In genomic region chr11:83791133-83791532, GRCm38 (mm10) we compare ENCODE assay signal across 32 mouse cellular contexts. TPM values are rescaled to one million over a fixed set of nuclear protein-coding genes. Genes with fewer than 3 reads are reported as not detected.
DNase-seq lines count a peak whose midpoint lies in the region; ATAC-seq and TF ChIP-seq lines count a peak whose summit lies in the region.
"Had no signal": no experiment of that assay in that cellular context is flagged by ENCODE, and none has a peak within 500 bp of the region (broad histone marks: within the 10 kb centered on the region; RNA-seq: fewer than 3 reads in every experiment).

No protein-coding gene starts in this region.

- no peak overlapping the region for H3K4me3 ChIP-seq in intestine, postnatal 0 days (ENCODE audit: low read depth, low read length)
- H3K4me3 ChIP-seq in intestine, embryonic 16.5 days (ENCODE audit: low read length), result no peak overlapping the region
- H3K4me3 ChIP-seq in kidney, embryonic 14.5 days (ENCODE audit: low read length), result no peak overlapping the region
- H3K4me3 ChIP-seq in midbrain, postnatal 0 days (ENCODE audit: low read depth, low read length), result no peak overlapping the region
- H3K4me3 ChIP-seq in midbrain, embryonic 14.5 days (replicated peaks; ENCODE audit: low read depth, low read length), result no peak overlapping the region
- no peak overlapping the region for H3K4me3 ChIP-seq in CH12.LX (replicated peaks in 1 of 3; ENCODE audit: low read depth in 2 of 3, low read length in 2 of 3, poor library complexity in 1 of 3)
- H3K4me3 ChIP-seq: embryonic facial prominence, embryonic 13.5 days; embryonic facial prominence, embryonic 15.5 days; erythroblast, embryonic 14.5 days; forebrain, embryonic 10.5 days; forebrain, embryonic 12.5 days had no signal

- WGBS in intestine, postnatal 0 days, result 64% methylated on average over 4 of the region's 4 CpGs
- 67% methylated on average over 4 of the region's 4 CpGs for WGBS in intestine, embryonic 16.5 days
- 68% methylated on average over 4 of the region's 4 CpGs for WGBS in kidney, embryonic 14.5 days
- 72% methylated on average over 4 of the region's 4 CpGs for WGBS in midbrain, postnatal 0 days
- 73% methylated on average over 4 of the region's 4 CpGs for WGBS in midbrain, embryonic 14.5 days

- H3K4me1 ChIP-seq in intestine, postnatal 0 days (replicated peaks; ENCODE audit: control insufficient read depth, insufficient read depth, low read length), result 0 out of 2 replicates have a peak, but pooled peaks cover 4% of the 10 kb centered on the region
- peaks cover 6% of the 10 kb centered on the region for H3K4me1 ChIP-seq in intestine, embryonic 16.5 days (ENCODE audit: control insufficient read depth, insufficient read depth, low read length)
- 0 out of 2 replicates have a peak, but pooled peaks cover 5% of the 10 kb centered on the region for H3K4me1 ChIP-seq in kidney, embryonic 14.5 days (ENCODE audit: control insufficient read depth, insufficient read depth, low read length)
- H3K4me1 ChIP-seq in midbrain, postnatal 0 days (ENCODE audit: insufficient read depth, low read length), result no peaks in the 10 kb centered on the region
- H3K4me1 ChIP-seq in midbrain, embryonic 14.5 days (ENCODE audit: control insufficient read depth, insufficient read depth, low read length), result no peaks in the 10 kb centered on the region
- peaks cover 26 to 54% of the 10 kb centered on the region in 2 experiments for H3K4me1 ChIP-seq in CH12.LX (ENCODE audit: control insufficient read depth in 1 of 2, insufficient read depth in 2 of 2)
- H3K4me1 ChIP-seq: embryonic facial prominence, embryonic 13.5 days; embryonic facial prominence, embryonic 15.5 days; forebrain, embryonic 12.5 days had no signal

- no peak overlapping the region for H3K27ac ChIP-seq in intestine, postnatal 0 days (ENCODE audit: low read depth, low read length)
- H3K27ac ChIP-seq in intestine, embryonic 16.5 days (ENCODE audit: low read length), result no peak overlapping the region
- no peak overlapping the region for H3K27ac ChIP-seq in kidney, embryonic 14.5 days (ENCODE audit: low read depth, low read length)
- no peak overlapping the region for H3K27ac ChIP-seq in midbrain, postnatal 0 days (ENCODE audit: low read depth, low read length)
- H3K27ac ChIP-seq in midbrain, embryonic 14.5 days (replicated peaks; ENCODE audit: low read depth, low read length), result no peak overlapping the region
- H3K27ac ChIP-seq in CH12.LX (ENCODE audit: insufficient read depth, low read depth), result no peak overlapping the region
- H3K27ac ChIP-seq: embryonic facial prominence, embryonic 13.5 days; embryonic facial prominence, embryonic 15.5 days; forebrain, embryonic 10.5 days; forebrain, embryonic 12.5 days had no signal

- TF ChIP-seq EP300 in CH12.LX (IDR thresholded peaks at IDR 0.05; ENCODE audit: low read length), result no peak

- no peak for TF ChIP-seq POLR2A in CH12.LX (IDR thresholded peaks at IDR 0.05; ENCODE audit: low read depth, low read length)

- H3K79me2 ChIP-seq in CH12.LX (replicated peaks; ENCODE audit: control insufficient read depth, extremely low read depth, insufficient read depth, poor library complexity, severe bottlenecking), result no peaks in the 10 kb centered on the region

- H3K9ac ChIP-seq in intestine, postnatal 0 days (ENCODE audit: low read depth, low read length), result no peak overlapping the region
- H3K9ac ChIP-seq in intestine, embryonic 16.5 days (ENCODE audit: low read depth, low read length), result no peak overlapping the region
- no peak overlapping the region for H3K9ac ChIP-seq in kidney, embryonic 14.5 days (ENCODE audit: low read depth, low read length)
- no peak overlapping the region for H3K9ac ChIP-seq in midbrain, postnatal 0 days (replicated peaks; ENCODE audit: low read length, poor library complexity, severe bottlenecking)
- H3K9ac ChIP-seq in midbrain, embryonic 14.5 days (replicated peaks; ENCODE audit: low read length), result no peak overlapping the region
- no peak overlapping the region for H3K9ac ChIP-seq in CH12.LX (ENCODE audit: insufficient read depth, low read depth)
- H3K9ac ChIP-seq: embryonic facial prominence, embryonic 13.5 days; embryonic facial prominence, embryonic 15.5 days; forebrain, embryonic 12.5 days had no signal

- no peak overlapping the region for H3K4me2 ChIP-seq in intestine, postnatal 0 days (replicated peaks; ENCODE audit: low read depth)
- no peak overlapping the region for H3K4me2 ChIP-seq in intestine, embryonic 16.5 days (ENCODE audit: low read depth, low read length)
- H3K4me2 ChIP-seq in kidney, embryonic 14.5 days (replicated peaks; ENCODE audit: low read depth, low read length), result no peak overlapping the region
- no peak overlapping the region for H3K4me2 ChIP-seq in midbrain, postnatal 0 days (ENCODE audit: low read depth, low read length, poor library complexity, severe bottlenecking)
- H3K4me2 ChIP-seq in midbrain, embryonic 14.5 days (ENCODE audit: low read length), result no peak overlapping the region
- H3K4me2 ChIP-seq in CH12.LX (ENCODE audit: insufficient read depth, low read depth, poor library complexity, severe bottlenecking), result no peak overlapping the region
- H3K4me2 ChIP-seq: embryonic facial prominence, embryonic 13.5 days; embryonic facial prominence, embryonic 15.5 days; forebrain, embryonic 12.5 days had no signal

- no peaks in the 10 kb centered on the region for H3K27me3 ChIP-seq in intestine, postnatal 0 days (replicated peaks; ENCODE audit: control insufficient read depth, insufficient read depth, low read length)
- H3K27me3 ChIP-seq in intestine, embryonic 16.5 days (replicated peaks; ENCODE audit: control insufficient read depth, insufficient read depth, low read length), result no peaks in the 10 kb centered on the region
- no peaks in the 10 kb centered on the region for H3K27me3 ChIP-seq in kidney, embryonic 14.5 days (ENCODE audit: control insufficient read depth, insufficient read depth, low read length)
- H3K27me3 ChIP-seq in midbrain, postnatal 0 days (ENCODE audit: insufficient read depth, low read length), result no peaks in the 10 kb centered on the region
- no peaks in the 10 kb centered on the region for H3K27me3 ChIP-seq in midbrain, embryonic 14.5 days (ENCODE audit: control insufficient read depth, insufficient read depth, low read length)
- H3K27me3 ChIP-seq in CH12.LX (replicated peaks), result no peaks in the 10 kb centered on the region
- H3K27me3 ChIP-seq: embryonic facial prominence, embryonic 13.5 days; embryonic facial prominence, embryonic 15.5 days; forebrain, embryonic 12.5 days had no signal

- H3K9me3 ChIP-seq in intestine, postnatal 0 days (ENCODE audit: control insufficient read depth), result no peaks in the 10 kb centered on the region
- no peaks in the 10 kb centered on the region for H3K9me3 ChIP-seq in intestine, embryonic 16.5 days (ENCODE audit: control insufficient read depth, low read length)
- H3K9me3 ChIP-seq in kidney, embryonic 14.5 days (ENCODE audit: control insufficient read depth, low read length), result no peaks in the 10 kb centered on the region
- H3K9me3 ChIP-seq in midbrain, postnatal 0 days (ENCODE audit: low read length), result no peaks in the 10 kb centered on the region
- no peaks in the 10 kb centered on the region for H3K9me3 ChIP-seq in midbrain, embryonic 14.5 days (ENCODE audit: control insufficient read depth, low read length)
- no peaks in the 10 kb centered on the region for H3K9me3 ChIP-seq in CH12.LX (replicated peaks; ENCODE audit: low read length)
- H3K9me3 ChIP-seq: embryonic facial prominence, embryonic 13.5 days; embryonic facial prominence, embryonic 15.5 days; forebrain, embryonic 10.5 days; forebrain, embryonic 12.5 days had no signal

- peak; percentile 32 for TF ChIP-seq RAD21 in CH12.LX (IDR thresholded peaks at IDR 0.05; ENCODE audit: low read depth, low read length)

- dilution Hi-C loops in CH12.LX (cut with MboI; ENCODE audit: extremely low pct_ligation_motif_present, extremely low pct_unique_long_range_greater_than_20kb, low sequenced_read_pairs), result no loop called here

- peak; percentile 33; the same call in 1 of the 2 replicates for TF ChIP-seq CTCF in intestine, postnatal 0 days (IDR thresholded peaks at IDR 0.05; ENCODE audit: low read depth)
- TF ChIP-seq CTCF in midbrain, postnatal 0 days (IDR thresholded peaks at IDR 0.05), result peak; percentile 36
- peak in 1 of 2 experiments; percentile 55; a peak in 2 of 4 replicates for TF ChIP-seq CTCF in CH12.LX (conservative IDR thresholded peaks at IDR 0.05 in 1 of 2, IDR thresholded peaks at IDR 0.05 in 1 of 2; ENCODE audit: low read depth in 2 of 2, low read length in 2 of 2)

- in situ Hi-C loops in CH12.LX (cut with MboI; ENCODE audit: low pct_ligation_motif_present, low pct_unique_long_range_greater_than_20kb, low sequenced_read_pairs), result no loop called here

- H3K36me3 ChIP-seq in intestine, postnatal 0 days (ENCODE audit: control insufficient read depth, insufficient read depth), result no peaks in the 10 kb centered on the region
- no peaks in the 10 kb centered on the region for H3K36me3 ChIP-seq in intestine, embryonic 16.5 days (ENCODE audit: control insufficient read depth, insufficient read depth, low read length)
- H3K36me3 ChIP-seq in kidney, embryonic 14.5 days (ENCODE audit: control insufficient read depth, insufficient read depth, low read length), result no peaks in the 10 kb centered on the region
- H3K36me3 ChIP-seq in midbrain, postnatal 0 days (ENCODE audit: insufficient read depth, low read length), result 0 out of 2 replicates have a peak, but pooled peaks cover 5% of the 10 kb centered on the region
- H3K36me3 ChIP-seq in midbrain, embryonic 14.5 days (ENCODE audit: control insufficient read depth, insufficient read depth, low read length), result no peaks in the 10 kb centered on the region
- H3K36me3 ChIP-seq in CH12.LX (replicated peaks in 1 of 2; ENCODE audit: control insufficient read depth in 1 of 2, insufficient read depth in 1 of 2, low read length in 1 of 2), result peaks cover 0 to 5% of the 10 kb centered on the region in 2 experiments
- H3K36me3 ChIP-seq: embryonic facial prominence, embryonic 13.5 days; embryonic facial prominence, embryonic 15.5 days; forebrain, embryonic 10.5 days had no signal

- DNase-seq in kidney, postnatal 10 days, result peak; percentile 38
- DNase-seq in midbrain, postnatal 0 days (ENCODE audit: low spot score), result no peak
- no peak for DNase-seq in midbrain, embryonic 14.5 days
- no peak for DNase-seq in CH12.LX (ENCODE audit: extremely low read depth)
- DNase-seq in ovary, adult 18-20 months (ENCODE audit: low spot score), result no peak
- DNase-seq: adrenal gland, adult 2 months; adrenal gland, postnatal 10 days; adrenal gland, postnatal 25 days; B cell, adult 2 months; cerebellum, adult 11 months; cerebellum, adult 18-20 months; cerebellum, adult 8-10 months; cerebellum, adult 9-11 months; cerebellum, postnatal 14 days; cerebellum, postnatal 36 days; embryo, embryonic 11 days had no signal

- ATAC-seq in intestine, postnatal 0 days, result no peak
- no peak for ATAC-seq in intestine, embryonic 16.5 days
- ATAC-seq in kidney, embryonic 14.5 days (ENCODE audit: low FRiP score, low TSS enrichment), result no peak
- no peak for ATAC-seq in midbrain, postnatal 0 days (ENCODE audit: low FRiP score)
- no peak for ATAC-seq in midbrain, embryonic 14.5 days (ENCODE audit: low FRiP score, low TSS enrichment)
- ATAC-seq: CD4-positive, CD25-positive, alpha-beta regulatory T cell, adult 4 months; forebrain, embryonic 14.5 days; forebrain, embryonic 16.5 days had no signal

RNA-seq across cellular contexts. Expression of gene Heatr6, which starts 37.6 kb away (rescaled TPM):
- 7.7 and 11.5 TPM in 2 replicates for polyA plus RNA-seq in intestine, postnatal 0 days (2015; fragmentation: Nextera tagmentation; extraction: Ambion mirVana)
- polyA plus RNA-seq in intestine, embryonic 16.5 days (2015; fragmentation: Nextera tagmentation; extraction: Ambion mirVana), result 16.3 and 18.1 TPM in 2 replicates
- 22.9 and 28.7 TPM in 2 replicates for polyA plus RNA-seq in kidney, embryonic 14.5 days (2014; fragmentation: Nextera tagmentation; extraction: Ambion mirVana)
- 24.8 and 31.9 TPM in 2 replicates for total RNA-seq in midbrain, postnatal 0 days (2014; rRNA removed)
- polyA plus RNA-seq in midbrain, postnatal 0 days (2015; fragmentation: Nextera tagmentation; extraction: Ambion mirVana), result 22.0 and 25.9 TPM in 2 replicates
- polyA plus RNA-seq in midbrain, embryonic 14.5 days (2014; fragmentation: Nextera tagmentation; extraction: Ambion mirVana), result 36.6 and 37.2 TPM in 2 replicates
- total RNA-seq in CH12.LX (2012; rRNA removed) (17.6 and 18.3 TPM in 2 replicates), CH12.LX (2014; rRNA removed) (14.9 and 17.4 TPM in 2 replicates)
- 21.0 and 24.4 TPM in 2 replicates for polyA plus RNA-seq in CH12.LX (2012; ENCODE audit: insufficient read length, low read depth)

RNA-seq across cellular contexts. Expression of gene Wfdc21, which starts 44.4 kb away (rescaled TPM):
- polyA plus RNA-seq in intestine, postnatal 0 days (2015; fragmentation: Nextera tagmentation; extraction: Ambion mirVana), result not detected in 2 replicates
- polyA plus RNA-seq in intestine, embryonic 16.5 days (2015; fragmentation: Nextera tagmentation; extraction: Ambion mirVana), result 0.37 and 0.60 TPM in 2 replicates
- not detected in 2 replicates for polyA plus RNA-seq in kidney, embryonic 14.5 days (2014; fragmentation: Nextera tagmentation; extraction: Ambion mirVana)
- total RNA-seq in midbrain, postnatal 0 days (2014; rRNA removed), result not detected in 2 replicates
- not detected in 2 replicates for polyA plus RNA-seq in midbrain, postnatal 0 days (2015; fragmentation: Nextera tagmentation; extraction: Ambion mirVana)
- polyA plus RNA-seq in midbrain, embryonic 14.5 days (2014; fragmentation: Nextera tagmentation; extraction: Ambion mirVana), result not detected in 2 replicates
- total RNA-seq in CH12.LX (2012; rRNA removed), result 1.6 and 3.3 TPM in 2 replicates
- 8.3 and 14.7 TPM in 2 replicates for total RNA-seq in CH12.LX (2014; rRNA removed)
- polyA plus RNA-seq in CH12.LX (2012; ENCODE audit: insufficient read length, low read depth), result 2.6 and 3.4 TPM in 2 replicates
- total RNA-seq: adrenal gland, postnatal 25 days; ES-E14; MEL had no signal
- polyA plus RNA-seq: brain, embryonic 14.5 days; CD4-positive, CD25-positive, alpha-beta regulatory T cell, adult 4 months; embryonic facial prominence, embryonic 11.5 days; embryonic facial prominence, embryonic 13.5 days; erythroblast, embryonic 14.5 days; forebrain, embryonic 10.5 days; forebrain, embryonic 12.5 days; forebrain, embryonic 14.5 days; forebrain, embryonic 16.5 days had no signal

RNA-seq across cellular contexts. Expression of gene Hnf1b, which starts 58.7 kb away (rescaled TPM):
- polyA plus RNA-seq in intestine, postnatal 0 days (2015; fragmentation: Nextera tagmentation; extraction: Ambion mirVana), result 12.0 and 13.2 TPM in 2 replicates
- polyA plus RNA-seq in intestine, embryonic 16.5 days (2015; fragmentation: Nextera tagmentation; extraction: Ambion mirVana), result 9.0 and 9.8 TPM in 2 replicates
- polyA plus RNA-seq in kidney, embryonic 14.5 days (2014; fragmentation: Nextera tagmentation; extraction: Ambion mirVana), result 51.6 and 84.2 TPM in 2 replicates
- total RNA-seq in midbrain, postnatal 0 days (2014; rRNA removed), result not detected in 2 replicates
- 0.22 and 0.31 TPM in 2 replicates for polyA plus RNA-seq in midbrain, postnatal 0 days (2015; fragmentation: Nextera tagmentation; extraction: Ambion mirVana)
- polyA plus RNA-seq in midbrain, embryonic 14.5 days (2014; fragmentation: Nextera tagmentation; extraction: Ambion mirVana), result 0.12 TPM in 2 replicates
- total RNA-seq in CH12.LX (2012; rRNA removed) (0.25 and 0.42 TPM in 2 replicates), CH12.LX (2014; rRNA removed) (0.11 TPM in 1 of 2 replicates, not detected in the other)
- polyA plus RNA-seq in CH12.LX (2012; ENCODE audit: insufficient read length, low read depth), result 3.0 and 3.2 TPM in 2 replicates
- total RNA-seq: adrenal gland, adult 2 months; common myeloid progenitor, adult 5-6 weeks; MEL had no signal
- polyA plus RNA-seq: CD4-positive, CD25-positive, alpha-beta regulatory T cell, adult 4 months; embryonic facial prominence, embryonic 11.5 days; embryonic facial prominence, embryonic 13.5 days; embryonic facial prominence, embryonic 15.5 days; erythroblast, embryonic 14.5 days; forebrain, embryonic 10.5 days; forebrain, embryonic 12.5 days had no signal
